Mouse (Mus musculus) kidney, embryonic 14.5 days (tissue): ENCODE measurements at regions not wholly inside any gene's neighbourhood (a gene's known extent, or its start where the extent isn't known, plus 50 kb on each side); places are given as distances from the start of the nearest gene placed in this dataset.

Experiments used
- ATAC-seq: fragments of 200-750 bp; cut with Nextera tagmentation; 2 replicates; pipeline ENCODE4 v1.8.0; 2017; ENCODE audit warnings: moderate number of reproducible peaks, mild to moderate bottlenecking, moderate TSS enrichment, moderate library complexity; ENCODE audit not compliant: low FRiP score, low TSS enrichment
- H3K27ac ChIP-seq: fragments of 300-500 bp; sonication (generic); 2 replicates; pipeline ENCODE4 v1.5.1; 2014; ENCODE audit warnings: low read depth, mild to moderate bottlenecking, low read length, moderate library complexity, mixed read lengths
- H3K27me3 ChIP-seq: fragments of 300-500 bp; sonication (generic); 2 replicates; pipeline ENCODE4 v1.6.1; 2014; ENCODE audit warnings: mild to moderate bottlenecking, low read length; ENCODE audit not compliant: control insufficient read depth, insufficient read depth
- H3K36me3 ChIP-seq: fragments of 300-500 bp; sonication (generic); 2 replicates; pipeline ENCODE4 v1.6.1; 2014; ENCODE audit warnings: low read length, mixed read lengths; ENCODE audit not compliant: control insufficient read depth, insufficient read depth
- H3K4me1 ChIP-seq: fragments of 300-500 bp; sonication (generic); 2 replicates; pipeline ENCODE4 v1.6.1; 2014; ENCODE audit warnings: low read length, mixed read lengths; ENCODE audit not compliant: control insufficient read depth, insufficient read depth
- H3K4me2 ChIP-seq: fragments of 300-500 bp; sonication (generic); replicated peaks from 2 replicates; pipeline ENCODE4 v1.6.1; 2014; ENCODE audit warnings: low read depth, mild to moderate bottlenecking, low read length
- H3K4me3 ChIP-seq: fragments of 300-500 bp; sonication (generic); 2 replicates; pipeline ENCODE4 v1.5.1; 2014; ENCODE audit warnings: mild to moderate bottlenecking, low read length
- H3K9ac ChIP-seq: fragments of 300-500 bp; sonication (generic); 2 replicates; pipeline ENCODE4 v1.6.1; 2014; ENCODE audit warnings: low read depth, mild to moderate bottlenecking, low read length, moderate library complexity
- H3K9me3 ChIP-seq: fragments of 300-500 bp; sonication (generic); 2 replicates; pipeline ENCODE4 v1.6.1; 2016; ENCODE audit warnings: low read length; ENCODE audit not compliant: control insufficient read depth
- WGBS: fragments of 180-500 bp; shearing (Covaris S2); extraction: QIAGEN DNeasy Blood & Tissue Kit; methylation state at CpG from one replicate; pipeline ENCODE4 v1.1.7; 2014; 5-methylcytosine and 5-hydroxymethylcytosine counted together

- no peaks in the 10 kb centered on the region for H3K36me3 ChIP-seq
- no peaks in the 10 kb centered on the region for H3K4me1 ChIP-seq
- H3K9ac ChIP-seq = no peak overlapping the region
- H3K4me2 ChIP-seq = no peak overlapping the region
- WGBS = 70% methylated on average over 4 of the region's 4 CpGs
- no peak overlapping the region for H3K4me3 ChIP-seq
- no peaks in the 10 kb centered on the region for H3K27me3 ChIP-seq
- H3K9me3 ChIP-seq = no peaks in the 10 kb centered on the region
- no peak overlapping the region for H3K27ac ChIP-seq
- no peak for ATAC-seq
Measured at GRCm38 (mm10) chr9:83283662-83284061, 137.2 kb upstream of the Hmgn3 start.

DNA sequence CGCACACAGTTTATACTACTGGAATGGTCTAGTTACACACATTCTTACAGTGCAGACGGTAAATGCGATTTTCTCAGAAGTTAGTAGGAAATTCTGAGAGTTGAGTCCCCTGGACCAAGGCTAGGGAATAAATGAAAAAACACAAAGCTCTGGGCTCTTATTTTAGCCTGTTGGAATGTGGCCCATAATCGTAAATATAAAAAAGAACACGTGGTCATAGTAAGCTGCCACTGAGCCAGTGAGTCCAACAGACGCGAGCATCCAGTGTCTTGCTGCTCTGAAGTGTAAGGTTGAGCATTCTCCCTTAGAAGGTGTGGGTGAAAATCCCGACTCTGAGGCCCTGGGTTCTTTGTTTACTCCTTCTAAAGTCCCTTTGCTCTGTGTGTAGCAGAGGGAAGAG lies 136.8 kb upstream of the Hmgn3 start:
- Histone ChIP-seq H3K27ac (no peak overlapping the region), H3K4me1 (no peaks in the 10 kb centered on the region), H3K9me3 (no peaks in the 10 kb centered on the region), H3K4me3 (no peak overlapping the region), H3K4me2 (no peak overlapping the region), H3K36me3 (no peaks in the 10 kb centered on the region), H3K9ac (no peak overlapping the region), H3K27me3 (no peaks in the 10 kb centered on the region)
- peak; percentile 62 for ATAC-seq
- 60% methylated on average over 8 of the region's 8 CpGs for WGBS

DNA sequence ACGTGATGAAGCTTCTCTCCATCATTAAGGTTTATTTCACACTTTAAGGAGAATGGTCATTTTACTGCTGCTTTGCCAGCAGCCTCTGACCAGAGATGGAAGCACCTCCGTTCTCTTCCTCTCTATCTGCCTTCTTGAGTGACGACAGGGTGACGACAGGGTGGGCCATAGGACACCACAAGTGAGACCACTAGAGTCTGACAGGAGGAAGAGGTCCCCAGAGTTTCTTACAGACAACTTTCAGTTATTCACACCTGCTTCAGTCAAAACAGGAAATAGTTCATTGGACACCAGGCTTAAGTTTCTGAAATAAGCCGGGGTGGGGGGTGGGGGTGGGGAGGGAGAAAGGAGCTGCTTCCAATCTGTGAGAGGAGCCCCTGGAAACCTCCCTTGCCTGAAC lies 131.3 kb upstream of the Hmgn3 start:
- no peaks in the 10 kb centered on the region for H3K27me3 ChIP-seq
- WGBS = 43% methylated on average over 5 of the region's 5 CpGs
- H3K4me2 ChIP-seq = no peak overlapping the region
- no peak overlapping the region for H3K27ac ChIP-seq
- H3K4me3 ChIP-seq = no peak overlapping the region
- H3K9ac ChIP-seq = no peak overlapping the region
- no peak for ATAC-seq
- no peaks in the 10 kb centered on the region for H3K9me3 ChIP-seq
- H3K36me3 ChIP-seq = no peaks in the 10 kb centered on the region
- no peaks in the 10 kb centered on the region for H3K4me1 ChIP-seq

- H3K9me3 ChIP-seq = no peaks in the 10 kb centered on the region
- no peaks in the 10 kb centered on the region for H3K36me3 ChIP-seq
- H3K9ac ChIP-seq = no peak overlapping the region
- WGBS = 68% methylated on average over 5 of the region's 5 CpGs
- no peak overlapping the region for H3K4me3 ChIP-seq
- no peaks in the 10 kb centered on the region for H3K4me1 ChIP-seq
- no peak overlapping the region for H3K4me2 ChIP-seq
- H3K27me3 ChIP-seq = no peaks in the 10 kb centered on the region
- H3K27ac ChIP-seq = no peak overlapping the region
- no peak for ATAC-seq
Measured at GRCm38 (mm10) chr9:83277356-83277755, 130.9 kb upstream of the Hmgn3 start.

- no peak overlapping the region for H3K4me2 ChIP-seq
- no peak overlapping the region for H3K27ac ChIP-seq
- H3K4me1 ChIP-seq = no peaks in the 10 kb centered on the region
- WGBS = 88% methylated on average over 5 of the region's 5 CpGs
- H3K9ac ChIP-seq = no peak overlapping the region
- no peaks in the 10 kb centered on the region for H3K27me3 ChIP-seq
- H3K4me3 ChIP-seq = no peak overlapping the region
- ATAC-seq = no peak
- H3K36me3 ChIP-seq = no peaks in the 10 kb centered on the region
- H3K9me3 ChIP-seq = no peaks in the 10 kb centered on the region
Measured at GRCm38 (mm10) chr9:83276291-83276690, 129.8 kb upstream of the Hmgn3 start.

GRCm38 (mm10) chr9:83273361-83273975 lies 127.0 kb upstream of the Hmgn3 start:
- no peak for ATAC-seq
- H3K4me1 ChIP-seq = no peaks in the 10 kb centered on the region
- no peaks in the 10 kb centered on the region for H3K27me3 ChIP-seq
- no peaks in the 10 kb centered on the region for H3K36me3 ChIP-seq
- no peak overlapping the region for H3K4me3 ChIP-seq
- H3K9me3 ChIP-seq = no peaks in the 10 kb centered on the region
- no peak overlapping the region for H3K27ac ChIP-seq
- no peak overlapping the region for H3K4me2 ChIP-seq
- H3K9ac ChIP-seq = no peak overlapping the region
- WGBS = 91% methylated on average over 9 of the region's 9 CpGs

DNA sequence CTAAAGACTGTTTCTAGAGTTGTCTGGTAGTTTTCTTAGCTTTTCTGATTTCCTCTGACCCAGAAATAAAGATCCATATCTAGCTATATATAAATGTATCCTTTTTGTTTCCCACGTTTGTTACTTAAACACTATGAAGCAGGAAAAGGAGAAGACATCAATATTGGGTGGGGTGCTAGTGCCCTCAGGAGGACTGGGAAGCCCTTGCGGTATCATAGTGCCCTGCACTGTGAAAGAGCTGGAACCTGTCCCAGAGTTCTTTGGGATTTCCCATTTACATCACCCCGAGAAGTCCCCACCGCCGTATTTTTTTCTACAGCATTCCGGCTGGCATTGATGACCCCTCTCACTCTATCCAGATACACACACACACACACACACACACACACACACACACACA lies 119.3 kb upstream of the Hmgn3 start:
- H3K9me3 ChIP-seq = no peaks in the 10 kb centered on the region
- H3K9ac ChIP-seq = no peak overlapping the region
- H3K4me3 ChIP-seq = no peak overlapping the region
- no peaks in the 10 kb centered on the region for H3K4me1 ChIP-seq
- no peak overlapping the region for H3K27ac ChIP-seq
- H3K36me3 ChIP-seq = no peaks in the 10 kb centered on the region
- H3K4me2 ChIP-seq = no peak overlapping the region
- 76% methylated on average over 6 of the region's 6 CpGs for WGBS
- no peaks in the 10 kb centered on the region for H3K27me3 ChIP-seq
- no peak for ATAC-seq

DNA sequence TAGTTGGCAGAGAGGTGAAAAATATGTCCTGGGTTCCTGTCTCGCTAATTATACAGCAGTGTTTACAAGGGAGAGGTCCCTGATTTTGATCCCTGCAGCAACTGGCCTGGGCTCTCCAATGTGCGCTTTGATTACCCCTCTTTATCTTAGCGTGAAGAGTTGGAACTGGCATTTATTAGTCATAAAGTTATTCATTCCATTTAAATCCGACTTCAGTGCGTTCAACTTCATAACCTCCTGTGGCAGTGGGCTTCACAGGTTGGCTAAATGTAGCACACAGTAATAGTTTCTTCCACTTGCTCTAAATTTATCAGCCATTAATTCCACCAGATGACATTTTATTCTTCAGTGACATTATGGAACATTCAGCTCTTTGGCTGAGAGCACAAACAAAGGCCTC lies 113.0 kb upstream of the Hmgn3 start:
- 68% methylated on average over 5 of the region's 5 CpGs for whole genome bisulfite sequencing
- Histone ChIP-seq H3K36me3 (no peaks in the 10 kb centered on the region), H3K4me1 (no peaks in the 10 kb centered on the region), H3K27ac (no peak overlapping the region), H3K9ac (no peak overlapping the region), H3K4me2 (no peak overlapping the region), H3K4me3 (no peak overlapping the region), H3K9me3 (no peaks in the 10 kb centered on the region), H3K27me3 (no peaks in the 10 kb centered on the region)
- ATAC-seq = no peak

DNA sequence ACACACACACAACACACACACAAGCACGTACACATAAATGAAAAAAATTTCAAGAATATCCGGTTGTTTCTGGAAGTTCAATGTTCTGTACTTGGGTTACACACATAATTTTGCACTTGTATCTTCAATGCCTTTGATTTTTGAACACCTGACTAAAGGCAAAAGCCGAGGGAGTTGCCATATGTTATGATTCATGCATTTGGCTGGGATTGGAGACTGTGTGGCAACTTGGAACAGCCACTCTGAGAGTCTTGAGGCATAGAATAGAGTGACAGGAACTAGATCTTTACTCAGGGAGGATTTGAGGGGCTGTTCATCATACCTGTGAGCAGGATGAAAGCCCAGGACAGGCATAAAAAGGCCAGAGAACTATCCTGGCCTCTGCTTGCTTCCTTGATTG lies 112.5 kb upstream of the Hmgn3 start:
- ATAC-seq = no peak
- WGBS = 83% methylated on average over 3 of the region's 3 CpGs
- no peaks in the 10 kb centered on the region for H3K27me3 ChIP-seq
- H3K4me3 ChIP-seq = no peak overlapping the region
- H3K9ac ChIP-seq = no peak overlapping the region
- no peaks in the 10 kb centered on the region for H3K36me3 ChIP-seq
- H3K4me2 ChIP-seq = no peak overlapping the region
- no peaks in the 10 kb centered on the region for H3K9me3 ChIP-seq
- H3K4me1 ChIP-seq = no peaks in the 10 kb centered on the region
- H3K27ac ChIP-seq = no peak overlapping the region
